Mouse (Mus musculus) bone marrow macrophage, adult 2 months (primary cell): ENCODE data around the gene Gm13271.

Experiments used
- CTCF ChIP-seq: IDR thresholded peaks from 2 replicates; pipeline ENCODE4 v1.5.1; 2012; ENCODE audit warnings: low read depth, mild to moderate bottlenecking, low read length, moderate library complexity
- POLR2A ChIP-seq: IDR thresholded peaks from 2 replicates; pipeline ENCODE4 v1.6.1; 2012; ENCODE audit warnings: mild to moderate bottlenecking, low read depth, low read length, borderline replicate concordance

DNA sequence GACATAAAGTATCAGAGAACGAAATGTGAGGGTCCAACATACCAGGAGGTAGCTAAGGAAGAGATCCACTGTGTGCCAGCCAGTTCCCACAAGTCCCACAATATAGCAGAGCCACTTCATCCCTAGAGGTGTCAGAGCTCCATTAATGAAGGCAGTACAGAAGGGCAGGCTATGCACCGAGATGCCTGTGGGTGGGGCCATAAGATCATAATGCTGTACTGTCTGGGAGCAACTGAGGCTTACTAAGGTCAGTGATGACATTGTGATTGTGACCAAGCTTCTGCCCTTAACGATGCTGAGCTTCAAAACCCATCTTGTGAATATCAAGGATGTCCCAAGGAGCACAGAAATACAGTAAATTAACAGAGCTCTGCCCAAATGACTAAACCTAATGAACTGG, 10.5 kb upstream of the Gm13271 start:
- TF ChIP-seq CTCF (no peak), POLR2A (no peak)
